Mouse (Mus musculus) brain, embryonic 14.5 days (tissue): Measurements from ENCODE around the gene Olfr199. TPM values are rescaled to one million over a fixed set of nuclear protein-coding genes. Genes with fewer than 3 reads are reported as not detected.
"Not testable (repeated sequence)": the region's sequence is repeated elsewhere in the genome, so short reads cannot be mapped to it uniquely, and the experiment has no call there.

ENCODE experiments used
- DNase-seq: peaks from one replicate; pipeline ENCODE4 v3.0.0-alpha.2; 2011; ENCODE audit warnings: low read depth
- CTCF ChIP-seq: fragments of 200-500 bp; IDR thresholded peaks from 2 replicates; pipeline ENCODE4 v1.5.1; 2012; ENCODE audit warnings: inconsistent platforms, mild to moderate bottlenecking, moderate library complexity, borderline replicate concordance; ENCODE audit not compliant: insufficient read depth, insufficient read length; ENCODE audit errors: extremely low read depth
- POLR2A ChIP-seq: fragments of 200-500 bp; IDR thresholded peaks from 2 replicates; pipeline ENCODE4 v1.6.1; 2012; ENCODE audit warnings: mild to moderate bottlenecking, inconsistent platforms, borderline replicate concordance; ENCODE audit not compliant: poor library complexity, insufficient read depth, insufficient read length, severe bottlenecking; ENCODE audit errors: extremely low read depth
- polyA plus RNA-seq: library from polyadenylated mRNA; depleted of rRNA; stranded (reverse); fragments of >200 nt; gene quantifications from 2 replicates; pipeline ENCODE4 v1.2.3, GENCODE M21; 2012; rRNA removed

Gene Olfr199
- not detected in 2 replicates for polyA plus RNA-seq

GRCm38 (mm10) chr16:59219667-59220066 is at the start of gene Olfr199:
Gene Olfr199, minus strand, starts transcription at chr16:59219767.
- not testable (repeated sequence) for DNase-seq

GRCm38 (mm10) chr16:59269097-59269496 is 49.5 kb upstream of the Olfr199 start:
- DNase-seq = not testable (repeated sequence)

- TF ChIP-seq CTCF = no peak
- no peak for TF ChIP-seq POLR2A
- DNase-seq = no peak
Observed at GRCm38 (mm10) chr16:59249684-59250083, 30.1 kb upstream of the Olfr199 start.

- not testable (repeated sequence) for DNase-seq
Observed at GRCm38 (mm10) chr16:59217861-59218260, 1.7 kb downstream of the Olfr199 start.

GRCm38 (mm10) chr16:59203433-59203832 is 16.1 kb downstream of the Olfr199 start, which contains the start of gene Olfr198:
Gene Olfr198, minus strand, starts transcription at chr16:59203533.
- not testable (repeated sequence) for DNase-seq

- no peak for TF ChIP-seq POLR2A
- no peak for TF ChIP-seq CTCF
Observed at GRCm38 (mm10) chr16:59170354-59170753, 49.2 kb downstream of the Olfr199 start, which contains the start of gene Olfr196. Gene Olfr196, minus strand, starts transcription at chr16:59170454.

More at GRCm38 (mm10) chr16:59170354-59170753, 49.2 kb downstream of the Olfr199 start, which contains the start of gene Olfr196:
- DNase-seq = no peak

Other genes with a start within 250 kb of the Olfr199 start
- gene Olfr183, start 224.4 kb downstream of the Olfr199 start, polyA plus RNA-seq = not detected in 2 replicates
- not detected in 2 replicates for gene Olfr186, start 189.5 kb downstream of the Olfr199 start, polyA plus RNA-seq
- gene Olfr187, start 180.0 kb downstream of the Olfr199 start, polyA plus RNA-seq = not detected in 2 replicates
- not detected in 2 replicates for gene Olfr190, start 141.8 kb downstream of the Olfr199 start, polyA plus RNA-seq
- gene Olfr191, start 129.9 kb downstream of the Olfr199 start, polyA plus RNA-seq = not detected in 2 replicates
- not detected in 2 replicates for gene Olfr193, start 107.9 kb downstream of the Olfr199 start, polyA plus RNA-seq
- not detected in 2 replicates for gene Olfr194, start 98.7 kb downstream of the Olfr199 start, polyA plus RNA-seq
- gene Olfr195, start 72.7 kb downstream of the Olfr199 start, polyA plus RNA-seq = not detected in 2 replicates
- not detected in 2 replicates for gene Olfr196, start 49.3 kb downstream of the Olfr199 start, polyA plus RNA-seq
- not detected in 2 replicates for gene Olfr198, start 16.2 kb downstream of the Olfr199 start, polyA plus RNA-seq
- gene Olfr201, start 52.9 kb upstream of the Olfr199 start, polyA plus RNA-seq = not detected in 2 replicates
- gene Olfr202, start 67.0 kb upstream of the Olfr199 start, polyA plus RNA-seq = not detected in 2 replicates
- not detected in 2 replicates for gene Olfr203, start 79.1 kb upstream of the Olfr199 start, polyA plus RNA-seq
- gene Olfr204, start 98.5 kb upstream of the Olfr199 start, polyA plus RNA-seq = not detected in 2 replicates
- gene Olfr205, start 111.4 kb upstream of the Olfr199 start, polyA plus RNA-seq = not detected in 2 replicates
- gene Olfr206, start 129.5 kb upstream of the Olfr199 start, polyA plus RNA-seq = not detected in 2 replicates
- not detected in 2 replicates for gene Olfr209, start 144.2 kb upstream of the Olfr199 start, polyA plus RNA-seq
- gene Gabrr3, start 187.6 kb upstream of the Olfr199 start, polyA plus RNA-seq = 0.07 and 0.11 TPM in 2 replicates